Mouse (Mus musculus) T-helper 2 cell (primary cell): ENCODE results near the gene Qrfp.

Source experiments
- in situ Hi-C: fragments of 300-600 bp; cut with MboI, MseI; formaldehyde crosslinking; loops from one replicate; pipeline ENCODE4 v1.15.1; 2025; ENCODE audit warnings: high pct_unique_total_duplicates

Qrfp gene

GRCm38 (mm10) chr2:31770781-31771441 lies 39.5 kb downstream of the Qrfp start:
- in situ Hi-C loops = no loop called here

- in situ Hi-C loops = no loop called here
Observed at GRCm38 (mm10) chr2:31769631-31770111, 40.7 kb downstream of the Qrfp start.

- in situ Hi-C loops = no loop called here
Observed at GRCm38 (mm10) chr2:31769115-31769514, 41.3 kb downstream of the Qrfp start.

GRCm38 (mm10) chr2:31767815-31768214 lies 42.6 kb downstream of the Qrfp start:
- in situ Hi-C loops = no loop called here

GRCm38 (mm10) chr2:31767104-31767503 lies 43.3 kb downstream of the Qrfp start:
- in situ Hi-C loops = no loop called here

GRCm38 (mm10) chr2:31763271-31763670 lies 47.1 kb downstream of the Qrfp start:
- in situ Hi-C loops = no loop called here

GRCm38 (mm10) chr2:31762853-31763252 lies 47.5 kb downstream of the Qrfp start:
- in situ Hi-C loops = no loop called here

GRCm38 (mm10) chr2:31762155-31762554 lies 48.2 kb downstream of the Qrfp start:
- in situ Hi-C loops = no loop called here

GRCm38 (mm10) chr2:31761585-31761984 lies 48.8 kb downstream of the Qrfp start:
- in situ Hi-C loops = no loop called here

- in situ Hi-C loops = no loop called here
Observed at GRCm38 (mm10) chr2:31761115-31761531, 49.3 kb downstream of the Qrfp start.

GRCm38 (mm10) chr2:31760486-31760885 lies 49.9 kb downstream of the Qrfp start:
- in situ Hi-C loops = no loop called here

GRCm38 (mm10) chr2:31759751-31760460 lies 50.5 kb downstream of the Qrfp start:
- in situ Hi-C loops = no loop called here

- in situ Hi-C loops = no loop called here
Observed at GRCm38 (mm10) chr2:31758966-31759365, 51.4 kb downstream of the Qrfp start.

- in situ Hi-C loops = no loop called here
Observed at GRCm38 (mm10) chr2:31757472-31757871, 52.9 kb downstream of the Qrfp start.
